Mouse (Mus musculus) midbrain, embryonic 14.5 days (tissue): ENCODE measurements around the gene Nckap5. TPM values are rescaled to one million over a fixed set of nuclear protein-coding genes. Genes with fewer than 3 reads are reported as not detected.

Experiments used
- ATAC-seq: fragments of 200-750 bp; cut with Nextera tagmentation; 2 replicates; pipeline ENCODE4 v1.8.0; 2017; ENCODE audit warnings: moderate number of reproducible peaks, moderate library complexity; ENCODE audit not compliant: low FRiP score, low TSS enrichment
- DNase-seq: peaks from one replicate; pipeline ENCODE4 v3.0.0-alpha.2; 2015
- H3K27ac ChIP-seq: fragments of 300-500 bp; sonication (generic); replicated peaks from 2 replicates; pipeline ENCODE4 v1.5.1; 2014; ENCODE audit warnings: mild to moderate bottlenecking, low read depth, low read length, moderate library complexity
- H3K27me3 ChIP-seq: fragments of 300-500 bp; sonication (generic); 2 replicates; pipeline ENCODE4 v1.6.1; 2014; ENCODE audit warnings: low read length, control low read depth, mixed read lengths; ENCODE audit not compliant: control insufficient read depth, insufficient read depth
- H3K36me3 ChIP-seq: fragments of 300-500 bp; sonication (generic); 2 replicates; pipeline ENCODE4 v1.6.1; 2014; ENCODE audit warnings: low read length, control low read depth; ENCODE audit not compliant: control insufficient read depth, insufficient read depth
- H3K4me1 ChIP-seq: fragments of 300-500 bp; sonication (generic); 2 replicates; pipeline ENCODE4 v1.6.1; 2014; ENCODE audit warnings: mild to moderate bottlenecking, antibody characterized with exemption, low read length, control low read depth; ENCODE audit not compliant: control insufficient read depth, insufficient read depth
- H3K4me2 ChIP-seq: fragments of 300-500 bp; sonication (generic); 2 replicates; pipeline ENCODE4 v1.6.1; 2014; ENCODE audit warnings: mild to moderate bottlenecking, low read length, moderate library complexity
- H3K4me3 ChIP-seq: fragments of 300-500 bp; sonication (generic); replicated peaks from 2 replicates; pipeline ENCODE4 v1.5.1; 2014; ENCODE audit warnings: low read depth, low read length
- H3K9ac ChIP-seq: fragments of 300-500 bp; sonication (generic); replicated peaks from 2 replicates; pipeline ENCODE4 v1.6.1; 2014; ENCODE audit warnings: mild to moderate bottlenecking, low read length, moderate library complexity
- H3K9me3 ChIP-seq: fragments of 300-500 bp; sonication (generic); 2 replicates; pipeline ENCODE4 v1.6.1; 2016; ENCODE audit warnings: low read length, control low read depth, mixed read lengths; ENCODE audit not compliant: control insufficient read depth
- WGBS: fragments of 180-500 bp; shearing (Covaris S2); extraction: QIAGEN DNeasy Blood & Tissue Kit; methylation state at CpG from one replicate; pipeline ENCODE4 v1.1.7; 2014; 5-methylcytosine and 5-hydroxymethylcytosine counted together
- polyA plus RNA-seq: library from polyadenylated mRNA; unstranded; fragments of >200 nt; fragmentation: Nextera tagmentation; extraction: Ambion mirVana; gene quantifications from 2 replicates; pipeline ENCODE4 v1.2.1, GENCODE M21; 2014

Nckap5 gene
- polyA plus RNA-seq, 1 experiment from 2014 or later, result 14.6 TPM

DNA sequence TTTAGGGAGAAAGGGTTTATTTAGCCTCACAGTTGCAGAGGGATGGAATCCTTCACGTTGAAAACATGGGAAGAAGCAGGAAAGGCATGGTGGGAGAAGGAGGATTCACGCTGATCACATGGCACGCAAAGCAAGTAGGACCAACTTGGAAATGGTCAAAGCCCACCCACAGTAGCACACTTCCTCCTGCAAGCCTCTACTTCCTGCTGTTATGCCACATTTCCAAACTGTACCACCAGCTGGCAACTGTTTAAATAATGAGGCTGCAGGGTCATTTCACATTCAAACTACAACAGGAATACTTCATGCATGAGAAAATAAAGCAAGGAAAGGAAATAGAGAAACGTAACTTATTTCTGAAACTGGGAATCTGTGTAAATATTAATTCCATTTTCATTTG is 15.7 kb upstream of the Nckap5 start:
- H3K4me2 ChIP-seq, result no peak overlapping the region
- no peaks in the 10 kb centered on the region for H3K4me1 ChIP-seq
- ATAC-seq (no peak), DNase-seq (no peak)
- 74% methylated on average over 4 of the region's 4 CpGs for WGBS
- H3K27ac ChIP-seq, result no peak overlapping the region
- H3K4me3 ChIP-seq, result no peak overlapping the region
- H3K27me3 ChIP-seq, result no peaks in the 10 kb centered on the region
- H3K9me3 ChIP-seq, result 0 out of 2 replicates have a peak, but pooled peaks cover 3% of the 10 kb centered on the region
- H3K9ac ChIP-seq, result no peak overlapping the region
- no peaks in the 10 kb centered on the region for H3K36me3 ChIP-seq

DNA sequence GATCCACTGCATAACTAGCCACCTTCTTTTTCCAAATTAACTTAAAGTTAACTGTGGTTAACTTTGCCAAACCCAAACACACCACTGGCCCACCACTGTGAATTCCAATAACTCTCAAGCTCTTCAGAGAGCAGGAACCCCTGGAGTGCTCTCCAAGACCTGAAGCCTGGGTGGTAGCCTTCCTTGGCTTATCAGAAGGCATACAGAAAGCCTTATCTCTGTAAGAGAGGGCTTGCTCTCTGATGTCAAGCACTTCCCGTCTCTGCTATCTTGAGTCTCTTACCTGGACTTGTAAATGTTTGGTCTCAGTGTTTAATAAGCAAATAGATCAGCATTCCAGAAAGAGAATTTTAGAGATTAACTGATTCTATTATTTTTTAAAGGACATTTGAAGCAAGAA is 2.3 kb upstream of the Nckap5 start:
- Histone ChIP-seq H3K9ac (no peak overlapping the region), H3K36me3 (no peaks in the 10 kb centered on the region), H3K9me3 (no peaks in the 10 kb centered on the region), H3K27ac (no peak overlapping the region), H3K4me3 (no peak overlapping the region), H3K4me1 (peaks cover 15% of the 10 kb centered on the region; the same call in 1 of the 2 replicates), H3K27me3 (no peaks in the 10 kb centered on the region), H3K4me2 (no peak overlapping the region)
- DNase-seq (no peak), ATAC-seq (no peak)
- WGBS, result 97% methylated on average over 1 of the region's 1 CpGs

DNA sequence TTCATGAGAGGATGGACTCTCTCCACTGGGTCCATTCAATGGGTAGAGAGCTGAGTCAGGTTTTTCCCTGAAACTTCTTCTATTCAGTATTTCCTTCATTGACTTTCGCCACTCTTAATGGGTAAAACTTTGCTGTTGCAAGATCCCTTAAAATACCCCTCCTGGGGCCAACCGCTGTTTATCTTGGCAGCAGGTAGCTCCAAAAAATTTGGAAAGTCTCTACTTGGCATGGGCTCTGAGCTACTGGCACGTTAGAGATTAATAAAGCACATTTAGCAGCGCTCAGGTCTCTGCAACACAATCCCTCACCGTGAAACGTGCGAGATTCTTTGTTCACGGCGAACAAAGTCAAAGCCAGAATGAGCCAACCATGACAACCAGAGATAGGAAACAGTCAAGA is 1.6 kb downstream of the Nckap5 start:
- Histone ChIP-seq H3K4me1 (peaks cover 15% of the 10 kb centered on the region; the same call in 1 of the 2 replicates), H3K36me3 (no peaks in the 10 kb centered on the region), H3K4me3 (no peak overlapping the region), H3K27me3 (no peaks in the 10 kb centered on the region), H3K9ac (no peak overlapping the region), H3K9me3 (no peaks in the 10 kb centered on the region), H3K4me2 (peak overlapping the region; percentile 22; the same call in 1 of the 2 replicates), H3K27ac (no peak overlapping the region)
- 44% methylated on average over 9 of the region's 9 CpGs for WGBS
- DNase-seq (no peak), ATAC-seq (no peak)

DNA sequence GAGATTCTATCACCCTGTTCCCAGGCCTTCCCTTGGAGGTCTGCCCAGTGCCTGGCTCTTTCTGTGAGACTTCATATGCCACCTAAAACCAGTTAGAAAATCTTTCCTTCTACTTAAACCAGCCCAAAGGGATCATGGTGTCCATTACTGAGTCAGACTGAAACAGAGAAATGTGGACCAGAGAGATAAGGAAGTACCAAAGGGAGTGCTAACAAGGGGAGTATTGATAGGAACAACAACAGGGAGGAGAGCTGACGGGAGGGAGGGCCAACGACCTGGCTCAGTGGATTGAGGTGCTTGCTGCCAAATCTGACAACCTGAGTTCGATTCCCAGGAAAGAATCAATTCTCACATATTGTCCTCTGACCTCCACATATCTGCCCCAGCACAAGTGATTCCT is 5.8 kb downstream of the Nckap5 start:
- Histone ChIP-seq H3K27ac (no peak overlapping the region), H3K9ac (no peak overlapping the region), H3K4me2 (no peak overlapping the region), H3K4me3 (no peak overlapping the region), H3K36me3 (no peaks in the 10 kb centered on the region), H3K4me1 (0 out of 2 replicates have a peak, but pooled peaks cover 3% of the 10 kb centered on the region), H3K9me3 (no peaks in the 10 kb centered on the region), H3K27me3 (no peaks in the 10 kb centered on the region)
- 74% methylated on average over 3 of the region's 3 CpGs for WGBS
- DNase-seq (no peak), ATAC-seq (no peak)

DNA sequence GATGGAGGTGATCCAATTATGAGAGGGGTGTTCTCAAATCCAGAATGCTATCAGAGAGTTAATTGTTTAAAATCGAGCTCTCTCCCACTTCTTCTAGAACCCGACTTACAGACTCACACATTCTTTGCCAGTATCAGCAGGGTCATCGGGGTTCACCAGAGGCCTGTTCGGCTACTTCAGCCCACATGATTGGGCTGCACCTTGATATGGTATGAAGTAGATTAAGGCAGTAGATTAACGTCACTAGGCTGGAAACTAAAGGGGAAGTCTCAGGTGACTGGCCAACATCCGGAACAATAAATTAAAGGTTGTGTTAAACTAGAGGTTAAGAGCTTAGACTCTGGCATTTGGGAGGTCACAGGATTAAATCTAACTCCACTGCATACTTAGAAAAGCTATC is 8.4 kb downstream of the Nckap5 start:
- no peak overlapping the region for H3K4me3 ChIP-seq
- no peaks in the 10 kb centered on the region for H3K4me1 ChIP-seq
- no peak overlapping the region for H3K27ac ChIP-seq
- H3K9me3 ChIP-seq, result no peaks in the 10 kb centered on the region
- no peak overlapping the region for H3K4me2 ChIP-seq
- 92% methylated on average over 6 of the region's 6 CpGs for WGBS
- no peaks in the 10 kb centered on the region for H3K27me3 ChIP-seq
- ATAC-seq (no peak), DNase-seq (no peak)
- H3K9ac ChIP-seq, result no peak overlapping the region
- no peaks in the 10 kb centered on the region for H3K36me3 ChIP-seq

DNA sequence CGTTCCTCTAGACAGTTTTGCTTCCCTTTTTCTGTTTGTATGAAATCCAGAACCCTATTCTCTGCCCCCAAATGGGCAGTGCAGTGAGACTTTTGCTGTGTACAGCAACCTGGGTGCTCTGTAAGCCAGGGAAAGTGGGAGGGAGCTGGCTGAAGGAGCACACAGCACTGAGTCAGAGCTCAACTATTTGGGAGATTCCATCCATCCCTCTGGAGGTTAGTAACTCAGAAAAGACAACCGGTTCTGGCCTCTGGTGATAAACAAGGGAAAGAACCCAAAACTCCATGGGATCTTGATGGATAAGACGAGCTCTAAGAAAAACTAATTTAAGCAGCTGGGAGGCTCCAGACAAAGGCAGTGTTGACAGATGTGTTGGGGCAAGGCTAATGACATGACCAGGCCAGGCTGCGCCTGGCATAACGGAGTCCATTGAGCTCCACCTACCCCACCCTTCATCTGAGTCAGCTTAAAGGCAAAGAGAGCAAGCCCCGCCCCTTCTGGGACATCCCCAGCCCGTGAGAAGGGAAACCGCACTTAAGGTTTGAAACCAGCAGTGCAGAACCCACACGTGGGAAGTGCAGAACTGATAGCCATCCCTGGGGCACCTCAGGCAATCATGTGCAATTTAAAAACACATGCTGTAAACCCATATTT is 13.1 kb downstream of the Nckap5 start:
- Histone ChIP-seq H3K4me1 (no peaks in the 10 kb centered on the region), H3K4me3 (no peak overlapping the region), H3K27ac (no peak overlapping the region), H3K27me3 (no peaks in the 10 kb centered on the region), H3K9me3 (peaks cover 3% of the 10 kb centered on the region; the same call in 1 of the 2 replicates), H3K36me3 (no peaks in the 10 kb centered on the region), H3K9ac (no peak overlapping the region), H3K4me2 (no peak overlapping the region)
- DNase-seq (no peak), ATAC-seq (no peak)
- WGBS, result 50% methylated on average over 9 of the region's 9 CpGs

DNA sequence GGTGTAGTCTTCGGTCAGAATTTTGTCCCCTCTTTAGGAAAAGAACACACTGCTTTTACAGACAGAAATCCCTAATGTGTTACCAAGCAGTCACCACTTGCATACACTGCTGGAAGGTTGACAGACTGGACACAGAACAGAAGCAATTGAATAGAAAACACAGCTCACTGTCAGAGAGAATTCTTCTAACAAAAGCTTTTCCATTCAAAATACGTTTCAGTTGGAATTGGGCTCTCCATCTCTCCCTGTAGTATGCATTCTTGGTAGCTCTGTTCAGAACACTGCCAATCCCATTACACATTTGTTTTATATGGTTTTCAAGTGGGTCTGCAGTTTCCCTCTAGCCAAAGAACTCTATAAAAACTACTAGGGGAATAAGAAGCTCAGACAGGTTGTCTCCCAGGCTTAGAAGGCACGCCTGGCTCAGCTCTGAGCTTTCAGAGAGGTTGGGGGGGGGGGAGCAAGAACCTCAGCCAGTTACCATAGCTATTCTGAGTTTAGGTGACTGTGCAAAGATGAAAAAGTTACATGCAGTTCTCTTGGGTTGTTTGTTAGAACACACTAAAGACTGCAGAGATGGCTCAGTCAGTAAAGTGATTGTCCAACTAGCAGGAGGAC is 23.5 kb downstream of the Nckap5 start:
- Histone ChIP-seq H3K27me3 (no peaks in the 10 kb centered on the region), H3K4me2 (no peak overlapping the region), H3K4me3 (no peak overlapping the region), H3K27ac (no peak overlapping the region), H3K36me3 (no peaks in the 10 kb centered on the region), H3K9me3 (no peaks in the 10 kb centered on the region), H3K9ac (no peak overlapping the region), H3K4me1 (no peaks in the 10 kb centered on the region)
- ATAC-seq, result no peak
- no peak for DNase-seq
- WGBS, result 44% methylated on average over 3 of the region's 3 CpGs

DNA sequence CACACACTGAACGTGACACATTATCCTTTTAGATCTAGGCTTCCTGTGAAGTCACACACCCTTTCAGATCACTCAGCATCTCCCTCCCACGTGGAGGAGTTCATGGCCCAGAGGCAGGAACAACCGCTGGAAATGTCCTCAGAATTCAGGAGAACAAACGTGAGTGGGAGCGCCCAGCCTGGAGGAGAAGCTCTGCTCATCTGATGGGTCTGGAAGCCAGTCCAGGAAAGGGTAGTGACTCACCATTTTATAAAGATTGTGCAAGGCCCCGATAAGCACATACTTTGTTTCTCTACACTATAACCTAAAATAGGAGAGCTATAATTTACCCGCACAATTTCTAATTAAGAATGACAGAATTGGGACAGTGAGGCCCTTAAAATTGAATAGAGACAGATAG is 24.1 kb downstream of the Nckap5 start:
- H3K27me3 ChIP-seq, result no peaks in the 10 kb centered on the region
- no peak overlapping the region for H3K27ac ChIP-seq
- ATAC-seq (no peak), DNase-seq (no peak)
- H3K36me3 ChIP-seq, result no peaks in the 10 kb centered on the region
- H3K4me2 ChIP-seq, result no peak overlapping the region
- H3K9me3 ChIP-seq, result no peaks in the 10 kb centered on the region
- H3K4me1 ChIP-seq, result no peaks in the 10 kb centered on the region
- H3K4me3 ChIP-seq, result no peak overlapping the region
- WGBS, result 75% methylated on average over 7 of the region's 7 CpGs
- no peak overlapping the region for H3K9ac ChIP-seq

DNA sequence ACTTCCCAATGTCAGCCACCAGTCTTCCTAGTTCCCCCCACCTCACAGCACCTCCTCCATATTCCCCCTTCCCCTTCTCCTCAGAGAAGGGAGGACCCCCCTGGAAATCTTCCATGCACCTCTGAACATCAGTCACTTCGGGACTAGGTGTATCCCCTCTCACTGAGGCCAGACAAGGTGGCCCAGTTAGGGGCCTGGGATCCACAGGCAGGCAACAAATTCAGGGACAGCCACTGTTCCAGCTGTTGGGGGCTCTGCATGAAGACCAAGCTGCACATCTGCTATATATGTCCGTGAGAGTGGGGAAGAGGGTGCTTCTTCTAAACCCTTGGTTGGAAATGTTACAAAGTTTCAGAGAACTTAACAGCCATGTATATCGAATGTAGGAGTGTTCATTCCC is 28.2 kb downstream of the Nckap5 start:
- Histone ChIP-seq H3K4me1 (no peaks in the 10 kb centered on the region), H3K4me2 (no peak overlapping the region), H3K27me3 (no peaks in the 10 kb centered on the region), H3K36me3 (no peaks in the 10 kb centered on the region), H3K9ac (no peak overlapping the region), H3K9me3 (no peaks in the 10 kb centered on the region), H3K27ac (no peak overlapping the region), H3K4me3 (no peak overlapping the region)
- ATAC-seq (no peak), DNase-seq (no peak)
- 83% methylated on average over 3 of the region's 3 CpGs for WGBS
